Mouse (Mus musculus) kidney, postnatal 4 days (tissue): ENCODE data around the gene Larp1b.

Experiments used
- DNase-seq, 2 experiments: peaks; one replicate each; pipeline ENCODE4 v3.0.0; 2021; ENCODE audit warnings: mixed read lengths in 2 of 2

Gene Larp1b

DNA sequence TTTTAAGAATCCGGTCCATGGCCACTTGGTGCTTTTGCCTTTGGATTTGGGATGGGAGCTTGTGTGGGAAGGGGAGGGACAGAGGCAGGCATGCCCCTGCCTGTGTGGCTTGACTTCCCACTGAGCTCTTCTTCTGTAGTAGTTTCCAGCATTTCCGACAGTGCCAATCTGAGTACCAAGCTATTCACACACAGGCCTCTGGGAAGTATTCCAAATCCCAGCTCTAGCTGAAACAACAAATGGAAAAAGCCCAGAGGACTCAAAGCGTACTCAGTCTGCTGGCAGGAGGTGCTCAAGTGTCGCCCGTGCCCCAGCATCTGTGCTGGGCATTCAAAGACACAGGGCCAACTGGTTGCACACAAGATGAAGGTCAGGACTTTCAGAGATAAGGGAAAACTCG lies 72.4 kb downstream of the Larp1b start:
- DNase-seq, result no peak

DNA sequence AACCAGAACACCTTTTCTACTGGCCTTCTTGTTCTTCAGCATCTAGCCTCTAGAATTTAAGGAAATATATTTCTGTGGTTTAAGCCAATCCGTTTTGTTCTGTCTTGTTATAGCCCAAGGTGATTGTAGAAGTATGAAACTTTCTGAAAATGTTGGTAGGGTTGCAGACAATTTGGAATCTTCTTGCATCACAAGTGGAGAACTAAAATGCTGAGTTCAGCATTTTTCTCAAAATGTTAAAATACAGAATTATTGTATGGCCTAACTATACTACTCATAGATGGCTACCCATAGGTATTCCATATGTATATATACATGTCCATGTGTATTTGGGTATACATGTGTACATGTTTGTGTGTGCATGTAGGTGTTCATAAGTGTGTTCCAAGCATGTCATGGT lies 81.1 kb downstream of the Larp1b start:
- no peak for DNase-seq

DNA sequence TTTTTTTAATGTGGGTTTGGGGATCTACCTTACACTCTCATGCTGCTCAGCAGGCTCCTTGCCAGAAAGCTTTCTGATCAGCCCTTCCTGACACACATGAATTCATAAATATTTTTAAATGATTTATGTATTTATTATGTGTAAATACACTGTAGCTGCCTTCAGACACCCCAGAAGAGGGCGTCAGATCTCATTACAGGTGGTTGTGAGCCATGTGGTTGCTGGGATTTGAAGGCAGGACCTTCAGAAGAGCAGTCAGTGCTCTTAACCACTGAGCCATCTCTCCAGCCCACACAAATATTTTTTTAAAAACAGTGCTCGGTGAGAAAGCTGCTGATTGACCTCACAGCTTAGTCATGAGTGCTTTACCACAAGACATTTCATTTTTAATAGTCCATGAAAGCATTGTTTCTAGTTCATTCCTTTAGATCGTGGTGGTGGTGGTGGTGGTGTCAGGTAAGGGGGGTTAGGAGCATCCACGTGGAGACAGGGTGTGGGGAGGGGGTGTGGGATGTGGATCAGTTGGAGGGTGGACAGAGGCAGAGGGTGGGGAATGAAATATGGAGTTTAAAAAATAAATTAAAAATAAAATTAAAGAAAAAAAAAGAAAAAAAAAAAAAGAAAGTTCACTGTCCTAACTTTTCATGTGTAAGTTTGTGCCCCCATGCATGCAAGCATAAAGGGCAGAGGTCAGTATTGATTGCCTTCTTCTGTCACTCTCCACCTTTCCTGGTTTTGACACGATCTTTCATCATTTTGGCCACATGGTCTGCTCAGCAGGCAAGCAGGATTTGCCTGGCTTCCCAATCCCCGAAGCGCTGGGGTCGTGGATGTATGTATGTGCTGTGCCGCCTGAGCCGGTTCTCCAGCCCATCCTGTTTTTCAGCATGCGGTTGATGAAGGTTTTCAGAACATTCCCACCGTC lies 81.9 kb downstream of the Larp1b start:
- DNase-seq, result no peak

DNA sequence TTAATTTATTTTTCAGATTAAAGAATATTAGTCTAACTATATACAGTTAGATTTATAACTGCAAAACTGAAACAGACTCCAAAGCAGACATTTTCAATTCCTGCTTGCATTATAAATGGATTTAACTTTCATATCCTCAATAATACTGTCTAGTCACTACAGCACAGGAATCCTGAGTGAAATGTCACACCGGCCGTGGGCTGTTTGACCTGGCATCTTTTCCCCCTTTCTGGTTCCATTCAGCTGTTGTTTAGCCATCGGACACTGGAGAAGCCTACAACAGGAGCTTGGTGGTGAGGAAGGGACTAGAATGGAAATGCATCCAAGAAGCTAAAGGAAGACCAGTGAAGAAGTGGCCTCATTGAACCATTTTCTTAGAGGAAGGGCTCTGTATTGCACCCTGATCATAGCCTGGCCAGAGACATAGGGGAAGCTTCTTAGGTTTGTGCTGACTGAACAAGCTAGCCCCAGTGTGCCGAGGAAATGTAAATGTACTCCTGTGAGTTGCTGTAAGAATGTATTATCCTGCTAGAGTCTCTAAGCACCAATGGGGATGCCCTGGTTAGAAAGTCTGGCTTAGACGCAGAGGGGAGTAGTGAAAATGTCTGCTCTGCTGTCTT lies 88.8 kb downstream of the Larp1b start:
- DNase-seq, result no peak

DNA sequence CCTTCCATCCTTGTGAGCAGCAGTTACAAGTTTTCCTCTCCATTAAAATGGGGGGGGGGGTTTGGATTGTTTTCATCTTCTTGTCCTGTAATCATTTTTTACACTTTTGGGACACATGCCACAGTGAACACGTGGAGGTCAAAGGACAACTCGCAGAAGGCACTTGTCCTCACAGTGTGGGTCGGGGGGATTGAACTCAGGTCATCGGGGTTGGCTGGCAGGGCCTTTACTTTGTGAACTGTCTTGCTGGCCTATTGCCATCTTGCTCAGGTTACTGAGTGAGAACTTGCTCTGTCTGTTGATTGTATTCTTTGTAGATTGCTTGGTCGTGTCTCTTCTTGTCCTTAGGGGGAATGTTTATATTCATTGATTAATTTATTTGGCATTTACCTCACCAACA lies 91.6 kb downstream of the Larp1b start:
- DNase-seq, result no peak

DNA sequence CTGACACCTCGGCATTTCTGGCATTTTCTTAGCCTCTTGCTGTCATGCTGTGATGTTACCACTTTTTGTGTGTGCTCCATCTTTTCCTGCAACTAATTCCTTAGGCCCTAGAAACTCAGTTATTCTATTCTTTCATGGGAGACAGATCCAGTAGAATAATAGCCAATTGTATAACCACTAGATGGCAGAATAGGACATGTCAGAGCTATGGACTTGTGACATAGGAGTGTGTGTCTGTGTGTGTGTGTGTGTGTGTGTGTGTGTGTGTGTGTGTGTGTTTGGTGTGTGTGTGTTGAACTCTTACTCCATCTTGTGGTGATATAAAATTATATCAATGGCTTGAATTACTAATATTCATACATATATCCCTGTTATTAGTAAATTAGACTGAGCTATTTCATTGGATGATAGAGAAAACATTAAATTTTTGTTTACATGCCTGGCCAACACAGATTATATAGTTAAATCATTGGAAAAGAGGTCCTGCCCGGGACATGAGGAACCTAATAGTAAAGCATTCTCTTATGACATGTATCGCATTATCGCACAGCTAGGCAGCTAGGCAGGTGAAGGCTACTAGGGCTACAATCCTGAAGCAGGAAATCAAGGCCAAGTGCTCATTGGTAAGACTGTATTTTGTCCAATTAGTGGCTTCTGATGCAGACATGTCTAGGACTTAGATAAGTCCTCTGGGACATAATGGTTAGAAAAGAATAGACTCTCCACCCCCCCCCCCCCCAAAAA lies 92.7 kb downstream of the Larp1b start:
- peak; percentile 65 for DNase-seq

DNA sequence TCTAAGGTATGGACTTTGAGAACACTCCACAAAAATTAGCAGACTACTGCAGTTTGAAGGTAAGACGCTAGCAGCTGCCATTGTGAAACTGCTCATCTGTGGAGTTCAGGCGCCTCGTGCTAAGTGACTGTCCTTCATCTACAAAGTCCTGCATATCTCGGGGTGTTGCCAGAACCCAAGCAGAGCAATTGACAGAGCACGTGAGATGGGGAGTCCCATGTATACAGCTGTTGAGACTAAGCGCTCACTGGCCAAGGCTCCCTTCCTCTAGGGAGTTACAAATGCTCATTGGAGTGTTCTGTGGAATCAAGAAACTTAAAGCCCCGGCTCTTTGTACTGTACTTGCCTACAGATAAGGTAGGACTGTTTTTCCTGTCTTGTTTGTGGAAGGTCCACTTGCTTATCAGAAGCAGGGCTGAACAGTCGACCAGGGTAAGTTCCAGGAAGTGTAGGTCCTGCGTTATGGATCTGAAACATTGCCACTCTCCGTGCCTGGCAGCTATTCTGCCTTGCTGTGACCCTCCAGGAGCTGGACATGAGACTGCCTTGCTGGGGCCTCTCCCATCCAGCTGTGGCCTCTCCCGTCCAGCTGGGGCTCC lies 94.2 kb downstream of the Larp1b start:
- DNase-seq, result no peak

DNA sequence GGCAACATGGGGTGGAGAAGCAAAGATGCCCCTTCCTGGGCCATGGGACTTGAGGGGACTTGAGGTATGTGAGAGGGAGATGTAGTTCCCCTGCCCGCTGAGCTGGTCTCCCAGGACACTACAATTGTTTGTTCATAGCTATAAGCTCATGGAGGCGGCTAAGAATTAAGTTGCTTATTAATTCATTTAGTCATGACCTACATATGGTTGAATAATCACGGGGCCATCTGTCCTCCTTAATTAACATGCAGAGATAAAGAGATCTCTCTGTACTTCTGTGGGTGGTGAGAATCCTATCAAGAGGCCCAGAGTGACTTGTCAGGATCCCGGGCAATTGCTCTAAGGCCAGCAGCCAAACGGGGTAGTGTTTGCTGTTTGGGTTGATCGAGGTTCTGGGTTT lies 98.2 kb downstream of the Larp1b start:
- DNase-seq, result no peak

DNA sequence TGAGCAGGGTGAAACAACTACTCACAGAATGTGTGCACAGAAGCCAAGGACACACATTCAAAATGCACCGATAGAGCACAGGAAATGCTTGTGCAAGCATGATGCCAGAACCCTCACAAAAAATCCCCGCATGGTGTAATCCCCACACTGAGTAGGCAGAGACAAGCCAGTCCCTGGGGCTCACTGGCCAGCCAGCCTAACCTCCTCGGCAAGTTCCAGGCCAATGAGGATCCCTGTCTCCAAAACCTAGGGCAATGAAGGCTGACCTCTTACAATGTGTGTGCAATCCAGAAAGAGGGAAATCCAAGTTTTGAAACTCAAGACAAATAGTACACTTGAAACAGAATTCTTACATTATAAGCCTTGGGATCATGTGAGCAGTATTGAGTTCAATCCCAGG lies 103.7 kb downstream of the Larp1b start:
- no peak for DNase-seq

DNA sequence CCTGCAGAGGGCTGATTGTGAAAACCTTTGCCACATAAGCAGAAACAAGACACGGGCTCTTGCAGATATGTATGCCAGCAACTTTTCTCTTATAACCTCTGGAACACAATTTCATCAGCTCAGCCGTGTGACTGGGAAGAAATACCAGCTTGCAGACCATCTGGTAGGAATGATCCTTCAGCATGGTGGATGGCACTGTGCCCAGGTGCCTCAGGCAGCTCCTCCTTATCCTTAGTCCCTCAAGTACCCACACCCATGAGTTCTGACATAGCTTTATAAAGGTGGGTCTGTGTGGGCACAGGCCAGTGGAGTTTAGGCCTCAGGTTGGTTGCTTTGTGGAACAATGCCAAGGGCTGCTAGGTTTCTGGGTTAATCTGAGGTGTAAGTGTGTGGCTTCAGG lies 108.8 kb downstream of the Larp1b start:
- peak; percentile 7 to 8 for DNase-seq

DNA sequence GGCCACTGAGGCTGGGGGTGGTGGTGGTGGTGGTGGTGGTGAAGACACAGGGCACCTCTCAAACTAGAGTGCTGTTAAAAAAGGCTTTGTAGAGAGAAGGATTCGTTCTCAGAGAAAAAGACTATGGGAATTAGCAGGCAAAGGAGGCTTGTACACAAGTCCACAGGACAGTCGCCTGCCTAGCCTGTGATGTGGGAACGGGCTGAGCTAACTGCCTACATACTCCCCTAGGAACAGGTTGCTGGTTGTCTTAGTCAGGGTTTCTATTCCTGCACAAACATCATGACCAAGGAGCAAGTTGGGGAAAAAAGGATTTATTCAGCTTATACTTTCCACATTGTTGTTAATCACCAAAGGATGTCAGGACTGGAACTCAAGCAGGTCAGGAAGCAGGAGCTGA lies 109.6 kb downstream of the Larp1b start:
- DNase-seq, result no peak

DNA sequence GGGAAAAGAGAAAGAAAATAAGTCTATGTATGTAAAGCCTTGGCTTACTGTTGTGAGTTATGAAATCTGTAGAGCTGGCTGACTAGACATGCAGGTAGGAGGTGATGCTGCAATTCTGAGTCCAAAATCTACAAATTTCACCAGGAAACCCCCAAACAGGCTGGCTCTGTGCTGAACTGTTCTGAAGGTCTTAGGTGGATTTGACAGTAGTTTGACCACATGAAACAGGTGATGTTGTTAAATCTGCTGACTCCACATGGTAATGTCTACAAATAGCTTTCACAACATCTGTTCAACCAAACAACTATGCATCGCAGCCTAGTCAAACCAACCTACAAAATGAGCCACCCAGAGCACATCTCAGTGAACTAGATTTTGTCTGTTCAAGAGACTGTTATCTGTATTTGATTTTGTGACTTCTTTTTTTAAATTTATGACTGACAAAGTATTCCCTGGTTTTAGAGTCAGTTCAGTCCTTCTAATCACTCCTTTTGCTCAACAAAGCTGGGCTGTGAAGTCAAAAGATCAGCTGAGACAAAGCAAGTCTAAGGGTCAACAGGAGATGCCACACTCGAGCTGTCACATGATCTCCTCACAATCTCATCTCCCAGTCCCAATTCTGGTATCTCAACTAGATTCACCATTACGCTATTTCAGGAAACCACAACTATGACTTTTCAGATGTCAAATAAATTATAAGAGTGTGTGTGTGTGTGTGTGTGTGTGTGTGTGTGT lies 112.4 kb downstream of the Larp1b start:
- no peak for DNase-seq

DNA sequence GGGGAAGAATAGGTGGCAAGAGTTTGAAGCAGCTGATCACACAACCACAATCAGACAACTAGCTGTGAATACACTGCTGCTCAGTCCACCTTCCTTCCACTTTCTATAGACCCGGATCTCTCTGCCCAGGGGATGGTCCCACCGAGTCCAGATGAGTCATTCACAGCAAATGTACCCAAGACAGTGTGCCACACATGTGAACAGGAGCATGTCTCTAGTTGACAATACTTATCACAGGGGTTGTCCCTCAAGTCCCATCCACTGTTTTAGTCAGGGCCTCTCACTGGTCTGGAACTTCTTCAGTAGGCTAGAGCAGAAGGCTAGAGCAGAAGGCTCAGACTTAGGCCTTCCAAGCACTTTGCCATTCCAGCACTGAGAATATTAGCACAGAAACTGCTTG lies 113.1 kb downstream of the Larp1b start:
- no peak for DNase-seq

DNA sequence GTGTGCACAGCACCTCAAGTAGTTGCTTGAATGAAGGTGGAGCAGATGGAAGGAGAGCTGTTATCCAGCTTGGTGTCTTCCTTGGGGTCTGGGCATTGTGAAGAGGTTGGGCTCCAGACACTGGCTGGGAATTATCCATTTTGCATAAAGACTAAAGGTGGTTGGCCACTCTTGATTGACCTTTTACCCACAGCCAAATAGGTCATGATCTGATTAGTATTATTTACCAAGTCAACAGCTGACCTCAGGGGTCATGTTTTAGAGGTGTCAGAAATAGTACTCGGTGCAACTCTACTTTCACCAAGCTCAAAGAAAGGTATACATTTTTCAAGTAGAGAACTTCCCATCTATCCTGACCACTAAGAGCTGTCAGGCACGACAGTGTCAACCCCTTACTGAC lies 115.7 kb downstream of the Larp1b start:
- no peak for DNase-seq

DNA sequence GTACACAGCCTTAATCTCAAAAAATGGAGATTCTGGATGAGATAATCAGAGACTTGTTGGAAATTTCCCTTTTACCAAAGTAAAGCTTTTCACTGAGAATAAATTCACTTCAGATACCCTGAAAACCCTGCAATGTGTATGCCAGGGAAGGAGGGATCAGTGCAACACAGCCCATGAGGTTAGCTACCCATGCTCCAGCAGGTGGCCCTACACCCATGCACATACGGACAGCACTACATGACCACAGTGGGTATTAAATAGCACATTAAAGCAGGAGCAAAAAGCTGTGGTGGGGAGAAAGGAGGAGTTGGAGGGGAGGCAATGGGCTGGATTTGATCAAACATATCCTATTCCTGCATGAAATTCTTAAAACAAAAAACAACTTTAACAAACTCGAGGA lies 120.9 kb downstream of the Larp1b start:
- DNase-seq, result peak in 1 of 2 experiments; percentile 25

DNA sequence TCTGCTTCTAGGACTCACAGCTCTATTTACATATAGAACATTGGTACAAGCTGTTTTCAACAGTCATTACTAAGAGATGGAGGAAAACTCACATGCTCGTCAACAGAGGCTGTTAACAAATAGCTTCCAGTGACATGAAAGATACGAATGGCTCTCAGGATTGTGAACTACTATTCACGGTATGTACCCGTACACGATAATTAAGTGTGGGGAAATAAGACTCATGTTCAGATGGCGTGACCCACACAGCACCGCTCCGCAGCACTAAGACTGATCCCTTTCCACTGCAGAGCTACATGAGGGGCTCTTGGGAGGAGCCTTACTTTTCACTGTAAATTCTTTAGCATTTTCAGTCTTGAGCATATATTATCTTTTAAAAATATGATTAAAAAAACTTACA lies 125.7 kb downstream of the Larp1b start:
- no peak for DNase-seq

DNA sequence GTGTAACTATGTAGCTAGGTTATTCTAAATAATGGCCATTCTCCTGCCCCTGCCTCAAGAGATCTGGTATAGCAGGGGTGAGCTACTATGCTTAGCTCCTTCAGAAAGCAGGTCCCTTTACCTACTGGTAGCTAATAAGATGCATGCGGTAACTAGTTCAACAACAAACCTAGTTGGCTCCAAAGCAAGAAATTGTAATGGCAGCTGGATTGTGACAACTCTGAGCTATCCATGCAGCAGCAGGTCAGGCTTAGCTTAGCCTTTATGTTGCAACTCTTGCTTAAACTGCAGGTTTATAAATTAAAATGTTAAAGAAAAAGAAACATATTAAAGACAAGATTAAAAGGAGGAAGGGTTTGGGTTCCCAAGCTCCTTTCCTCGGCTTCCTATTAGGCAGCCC lies 129.0 kb downstream of the Larp1b start:
- no peak for DNase-seq

DNA sequence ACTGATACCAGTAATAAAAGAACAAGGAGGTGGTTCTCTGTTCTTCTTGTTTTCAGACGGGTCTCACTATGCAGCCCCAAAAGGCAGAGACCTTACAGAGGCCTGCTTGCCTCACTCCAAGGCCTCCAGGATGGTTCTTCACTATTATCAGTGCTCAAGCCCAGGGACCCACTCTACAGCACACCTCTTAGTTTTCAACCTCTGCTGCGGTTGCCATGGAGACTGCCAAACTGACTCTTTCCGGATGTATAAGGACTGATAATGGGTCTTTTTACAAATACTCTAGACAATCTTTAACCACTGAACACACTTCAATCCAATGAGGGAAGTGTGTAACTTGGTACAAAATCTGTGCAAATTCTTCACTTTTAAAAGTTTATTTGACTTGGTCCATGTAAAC lies 131.1 kb downstream of the Larp1b start:
- peak; percentile 13 to 35 for DNase-seq

DNA sequence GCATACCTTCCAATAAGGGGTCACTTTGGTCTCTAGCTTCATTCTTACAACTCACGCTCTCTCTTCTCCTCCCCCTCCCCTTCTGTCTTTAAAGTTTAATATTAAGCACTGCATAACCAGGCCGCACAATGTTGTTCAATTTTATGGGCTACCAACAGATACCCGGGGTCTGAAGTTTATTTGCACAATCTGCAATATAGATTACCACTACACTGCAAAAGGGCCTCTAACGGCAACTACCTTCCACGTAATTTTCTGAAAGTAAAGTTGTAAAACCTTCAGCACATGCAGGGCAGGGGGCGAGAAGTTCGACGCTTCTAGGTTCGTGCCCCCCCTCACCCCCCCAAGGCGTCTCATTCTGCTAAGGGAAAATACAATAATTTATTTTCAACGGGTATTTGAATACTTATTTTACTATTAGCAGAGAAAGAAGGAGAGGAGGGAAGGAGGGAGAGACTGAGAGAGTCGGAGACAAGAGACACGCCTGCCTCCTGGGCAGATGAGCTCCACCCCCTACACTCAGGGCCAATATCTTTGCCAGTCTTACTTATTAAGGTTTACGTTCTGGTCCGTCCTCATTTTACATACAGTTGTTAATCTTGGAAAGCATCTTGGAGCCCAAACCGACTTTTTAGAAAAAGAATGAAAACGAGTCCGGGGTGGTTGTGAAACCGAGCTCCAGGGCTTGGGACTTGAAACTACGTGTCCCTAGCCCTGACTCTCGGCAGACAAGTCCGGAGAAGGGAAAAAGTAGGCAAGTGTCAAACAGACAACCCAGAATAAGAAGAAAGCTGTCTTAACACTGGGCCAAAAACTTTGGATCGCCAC lies 132.1 kb downstream of the Larp1b start:
- peak; percentile 11 to 50 for DNase-seq

DNA sequence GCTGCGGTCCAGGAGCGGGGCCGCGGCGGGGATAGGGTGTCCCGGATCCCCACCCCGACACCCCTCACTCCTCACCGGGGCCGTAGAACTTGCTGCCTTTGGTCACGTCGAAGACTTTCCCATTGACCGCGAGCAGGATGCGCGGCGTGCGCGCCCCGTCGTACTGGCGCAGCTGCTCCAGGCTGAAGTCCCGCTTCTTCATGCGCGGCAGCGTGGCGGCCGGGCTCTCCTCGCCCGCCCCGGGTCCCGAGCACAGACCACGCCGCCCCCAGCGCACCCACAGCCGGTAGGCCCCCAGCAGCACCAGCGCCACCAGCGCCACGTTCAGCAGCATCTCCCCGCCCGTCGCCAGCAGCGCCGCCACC lies 132.9 kb downstream of the Larp1b start:
- DNase-seq, result no peak

DNA sequence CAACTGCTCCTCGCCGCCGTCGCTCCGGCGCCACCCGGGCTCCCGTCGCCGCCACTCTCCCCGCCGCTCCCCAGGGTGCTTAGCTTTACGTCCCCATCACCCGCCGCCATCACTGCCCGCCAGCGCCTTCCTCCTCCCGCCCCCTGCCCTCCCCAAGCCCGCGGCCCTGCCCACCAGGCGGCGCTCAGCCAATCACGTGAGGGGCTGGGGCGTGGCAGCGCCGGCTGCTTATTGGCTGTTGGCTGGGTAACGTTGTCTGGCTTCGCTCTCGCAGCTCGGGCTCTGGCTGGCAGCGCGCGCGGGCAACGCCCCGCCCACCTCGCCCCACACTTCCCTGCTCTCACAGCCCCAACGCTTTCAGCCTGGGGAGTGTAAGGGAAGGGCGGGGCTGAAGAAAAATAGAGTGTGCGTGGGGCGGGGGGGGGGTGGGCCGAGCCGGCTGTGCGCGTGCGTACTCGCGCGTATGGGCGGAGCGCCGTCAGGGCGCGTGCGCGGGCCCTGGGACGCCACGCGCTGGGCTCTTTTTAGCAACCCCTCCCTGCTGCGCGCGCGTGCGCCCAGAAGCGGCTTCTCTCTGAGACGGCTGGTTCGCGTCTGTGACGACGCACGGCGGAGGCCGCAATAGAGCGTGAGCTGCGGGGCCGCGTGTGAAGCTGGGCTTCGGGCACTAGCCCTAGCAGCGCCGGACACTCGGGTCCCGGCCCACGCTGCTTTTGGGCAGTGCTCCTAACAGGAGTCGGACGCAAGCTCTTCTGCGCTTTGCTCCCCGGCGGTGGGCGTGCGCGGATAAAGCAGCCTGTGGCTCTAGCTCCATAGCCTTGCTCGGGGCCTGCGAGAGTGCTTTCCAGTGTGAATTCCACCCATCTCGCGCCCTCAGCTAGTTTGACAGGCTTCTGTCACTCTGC lies 133.5 kb downstream of the Larp1b start, which contains the start of gene Pgrmc2:
Pgrmc2 (minus strand) TSS at position 162 of the 905 bp plus-strand sequence.
- DNase-seq, result peak; percentile 97 to 98
